Mouse (Mus musculus) neural tube, embryonic 11.5 days (tissue): ENCODE data around the gene Hmgcs2. TPM values are rescaled to one million over a fixed set of nuclear protein-coding genes. Genes with fewer than 3 reads are reported as not detected.

Experiments
- ATAC-seq: fragments of 200-750 bp; cut with Nextera tagmentation; 2 replicates; pipeline ENCODE4 v1.8.0; 2017; ENCODE audit warnings: moderate number of reproducible peaks, mild to moderate bottlenecking, moderate TSS enrichment, moderate library complexity; ENCODE audit not compliant: insufficient read depth, low FRiP score, low TSS enrichment
- DNase-seq: peaks from one replicate; pipeline ENCODE4 v3.0.0-alpha.2; 2015; ENCODE audit warnings: low spot score
- H3K27ac ChIP-seq: fragments of 300-500 bp; sonication (generic); 2 replicates; pipeline ENCODE4 v1.5.1; 2014; ENCODE audit warnings: low read depth, mild to moderate bottlenecking, low read length
- H3K27me3 ChIP-seq: fragments of 300-500 bp; sonication (generic); 2 replicates; pipeline ENCODE4 v1.6.1; 2014; ENCODE audit warnings: mild to moderate bottlenecking, low read length, mixed read lengths; ENCODE audit not compliant: control insufficient read depth, insufficient read depth
- H3K36me3 ChIP-seq: fragments of 300-500 bp; sonication (generic); 2 replicates; pipeline ENCODE4 v1.6.1; 2014; ENCODE audit warnings: mild to moderate bottlenecking, low read length, moderate library complexity, mixed read lengths; ENCODE audit not compliant: control insufficient read depth, insufficient read depth
- H3K4me1 ChIP-seq: fragments of 300-500 bp; sonication (generic); 2 replicates; pipeline ENCODE4 v1.6.1; 2014; ENCODE audit warnings: low read length, mixed read lengths; ENCODE audit not compliant: control insufficient read depth, insufficient read depth
- H3K4me2 ChIP-seq: fragments of 300-500 bp; sonication (generic); 2 replicates; pipeline ENCODE4 v1.6.1; 2014; ENCODE audit warnings: low read depth, mild to moderate bottlenecking, moderate library complexity
- H3K4me3 ChIP-seq: fragments of 300-500 bp; sonication (generic); 2 replicates; pipeline ENCODE4 v1.5.1; 2014; ENCODE audit warnings: low read depth, low read length
- H3K9ac ChIP-seq: fragments of 300-500 bp; sonication (generic); 2 replicates; pipeline ENCODE4 v1.6.1; 2014; ENCODE audit warnings: mild to moderate bottlenecking, low read length
- H3K9me3 ChIP-seq: fragments of 300-500 bp; sonication (generic); 2 replicates; pipeline ENCODE4 v1.6.1; 2016; ENCODE audit warnings: low read length; ENCODE audit not compliant: control insufficient read depth
- WGBS: fragments of 180-500 bp; shearing (Covaris S2); extraction: QIAGEN DNeasy Blood & Tissue Kit; methylation state at CpG from one replicate; pipeline ENCODE4 v1.1.7; 2014; 5-methylcytosine and 5-hydroxymethylcytosine counted together
- polyA plus RNA-seq: library from polyadenylated mRNA; unstranded; fragments of >200 nt; fragmentation: Nextera tagmentation; extraction: Ambion mirVana; gene quantifications from 2 replicates; pipeline ENCODE4 v1.2.1, GENCODE M21; 2014

Gene Hmgcs2
- polyA plus RNA-seq, 1 experiment from 2014 or later, result 0.34 TPM

- no peak overlapping the region for H3K4me3 ChIP-seq
- peak; percentile 46 for DNase-seq
- no peak overlapping the region for H3K4me2 ChIP-seq
- 63% methylated on average over 10 of the region's 10 CpGs for WGBS
- no peak overlapping the region for H3K27ac ChIP-seq
- no peaks in the 10 kb centered on the region for H3K27me3 ChIP-seq
- H3K4me1 ChIP-seq, result no peaks in the 10 kb centered on the region; the same call in 1 of the 2 replicates
- H3K9me3 ChIP-seq, result no peaks in the 10 kb centered on the region
- H3K9ac ChIP-seq, result no peak overlapping the region
- no peaks in the 10 kb centered on the region for H3K36me3 ChIP-seq
- peak; percentile 38; the same call in 1 of the 2 replicates for ATAC-seq
Observed at GRCm38 (mm10) chr3:98355344-98356025, 75.2 kb downstream of the Hmgcs2 start.

- H3K27me3 ChIP-seq, result no peaks in the 10 kb centered on the region
- 0 out of 2 replicates have a peak, but pooled peaks have one; percentile 49 for ATAC-seq
- DNase-seq, result no peak
- 45% methylated on average over 6 of the region's 6 CpGs for WGBS
- H3K4me2 ChIP-seq, result no peak overlapping the region
- H3K36me3 ChIP-seq, result no peaks in the 10 kb centered on the region
- H3K4me3 ChIP-seq, result no peak overlapping the region
- no peak overlapping the region for H3K9ac ChIP-seq
- no peaks in the 10 kb centered on the region for H3K9me3 ChIP-seq
- no peaks in the 10 kb centered on the region; the same call in 1 of the 2 replicates for H3K4me1 ChIP-seq
- H3K27ac ChIP-seq, result no peak overlapping the region
Observed at GRCm38 (mm10) chr3:98356026-98356365, 75.8 kb downstream of the Hmgcs2 start.

GRCm38 (mm10) chr3:98356632-98357370 lies 76.6 kb downstream of the Hmgcs2 start:
- 69% methylated on average over 3 of the region's 3 CpGs for WGBS
- no peaks in the 10 kb centered on the region for H3K27me3 ChIP-seq
- H3K4me2 ChIP-seq, result no peak overlapping the region
- H3K4me3 ChIP-seq, result no peak overlapping the region
- ATAC-seq (no peak), DNase-seq (no peak)
- no peaks in the 10 kb centered on the region for H3K36me3 ChIP-seq
- no peaks in the 10 kb centered on the region; the same call in 1 of the 2 replicates for H3K4me1 ChIP-seq
- H3K27ac ChIP-seq, result no peak overlapping the region
- H3K9ac ChIP-seq, result no peak overlapping the region
- H3K9me3 ChIP-seq, result no peaks in the 10 kb centered on the region

Other genes with a start within 250 kb of the Hmgcs2 start
- gene Adam30, start 119.8 kb upstream of the Hmgcs2 start, polyA plus RNA-seq, result not detected in 2 replicates
- not detected in 2 replicates for gene Reg4, start 58.3 kb upstream of the Hmgcs2 start, polyA plus RNA-seq
- gene Phgdh, start 59.6 kb downstream of the Hmgcs2 start, polyA plus RNA-seq, result 315 and 321 TPM in 2 replicates
- 11.7 TPM in 2 replicates for gene Zfp697, start 102.0 kb downstream of the Hmgcs2 start, polyA plus RNA-seq
- gene Gm4450, start 176.7 kb downstream of the Hmgcs2 start, polyA plus RNA-seq, result not detected in 2 replicates
- not detected in 2 replicates for gene Hsd3b4, start 230.1 kb downstream of the Hmgcs2 start, polyA plus RNA-seq